Comparison of ENCODE assay signal across 11 mouse cellular contexts in genomic region chr11:100393733-100394132, GRCm38 (mm10). TPM values are rescaled to one million over a fixed set of nuclear protein-coding genes. Genes with fewer than 3 reads are reported as not detected.
DNase-seq lines count a peak whose midpoint lies in the region; ATAC-seq lines count a peak whose summit lies in the region.
"Had no signal": no experiment of that assay in that cellular context is flagged by ENCODE, and none has a peak within 500 bp of the region (broad histone marks: within the 10 kb centered on the region; RNA-seq: fewer than 3 reads in every experiment).

No protein-coding gene starts in this region.

- 0 out of 2 replicates have a peak overlapping the region, but pooled peaks have one; percentile 25 for H3K9ac ChIP-seq in heart, embryonic 14.5 days (ENCODE audit: low read length)
- H3K9ac ChIP-seq: liver, embryonic 13.5 days had no signal

- WGBS in heart, embryonic 14.5 days: 49% methylated on average over 7 of the region's 7 CpGs

- DNase-seq in cerebellum, adult 8-10 months: peak; percentile 56
- DNase-seq in cerebellum, postnatal 4 days (ENCODE audit: low spot score in 2 of 2): no peak
- peak; percentile 48 for DNase-seq in right cerebral cortex, postnatal 25 days
- DNase-seq in right cerebral cortex, postnatal 14 days: no peak
- peak; percentile 50 for DNase-seq in urinary bladder, postnatal 25 days (ENCODE audit: low spot score)
- DNase-seq in layer of hippocampus, adult 9-10 months (ENCODE audit: low spot score): no peak
- DNase-seq in c-Kit-positive CD71-positive TER-119-positive erythroid progenitor cells, embryonic 14.5 days (ENCODE audit: low spot score): no peak
- DNase-seq: adrenal gland, postnatal 25 days; kidney, postnatal 14 days; liver, embryonic 13.5 days had no signal

- no peak for ATAC-seq in heart, embryonic 14.5 days (ENCODE audit: insufficient number of reproducible peaks, insufficient read depth, low FRiP score, low read depth)

- peak overlapping the region; percentile 28 for H3K4me2 ChIP-seq in heart, embryonic 14.5 days (ENCODE audit: low read length)
- H3K4me2 ChIP-seq: liver, embryonic 13.5 days had no signal

- H3K9me3 ChIP-seq in heart, embryonic 14.5 days (ENCODE audit: control insufficient read depth, low read length): no peaks in the 10 kb centered on the region
- H3K9me3 ChIP-seq: liver, embryonic 13.5 days had no signal

- H3K4me3 ChIP-seq in heart, embryonic 14.5 days (ENCODE audit: control insufficient read depth in 1 of 2, insufficient read depth in 1 of 2, low read depth in 1 of 2, low read length in 2 of 2): no peak overlapping the region
- H3K4me3 ChIP-seq: liver, embryonic 13.5 days had no signal

- H3K36me3 ChIP-seq in heart, embryonic 14.5 days (ENCODE audit: control insufficient read depth, insufficient read depth, low read length): peaks cover 18% of the 10 kb centered on the region; the same call in 1 of the 2 replicates
- H3K36me3 ChIP-seq: liver, embryonic 13.5 days had no signal

- 0 out of 4 replicates have a peak overlapping the region, but pooled peaks of 1 of the 2 experiments have one; percentile 15 for H3K27ac ChIP-seq in heart, embryonic 14.5 days (replicated peaks in 1 of 2; ENCODE audit: control insufficient read depth in 1 of 2, insufficient read depth in 1 of 2, low read depth in 2 of 2, low read length in 2 of 2)
- H3K27ac ChIP-seq: liver, embryonic 13.5 days had no signal

- H3K4me1 ChIP-seq in heart, embryonic 14.5 days (ENCODE audit: control insufficient read depth in 2 of 2, insufficient read depth in 2 of 2, low read length in 2 of 2): peaks cover 65 to 77% of the 10 kb centered on the region in 2 experiments

- no peaks in the 10 kb centered on the region for H3K27me3 ChIP-seq in heart, embryonic 14.5 days (ENCODE audit: control insufficient read depth, insufficient read depth, low read length)

RNA-seq across cellular contexts. Expression of gene Jup, which starts 3.8 kb away (rescaled TPM):
- 117 and 118 TPM in 2 replicates for polyA plus RNA-seq in heart, embryonic 14.5 days (2014; fragmentation: Nextera tagmentation; extraction: Ambion mirVana)

RNA-seq across cellular contexts. Expression of gene P3h4, which starts 20.9 kb away (rescaled TPM):
- 54.7 and 58.1 TPM in 2 replicates for polyA plus RNA-seq in heart, embryonic 14.5 days (2014; fragmentation: Nextera tagmentation; extraction: Ambion mirVana)

RNA-seq across cellular contexts. Expression of gene Fkbp10, which starts 21.8 kb away (rescaled TPM):
- 94.5 and 95.3 TPM in 2 replicates for polyA plus RNA-seq in heart, embryonic 14.5 days (2014; fragmentation: Nextera tagmentation; extraction: Ambion mirVana)

RNA-seq across cellular contexts. Expression of gene Hap1, which starts 37.8 kb away (rescaled TPM):
- 3.4 and 4.3 TPM in 2 replicates for polyA plus RNA-seq in heart, embryonic 14.5 days (2014; fragmentation: Nextera tagmentation; extraction: Ambion mirVana)

RNA-seq across cellular contexts. Expression of gene Nt5c3b, which starts 47.9 kb away (rescaled TPM):
- polyA plus RNA-seq in heart, embryonic 14.5 days (2014; fragmentation: Nextera tagmentation; extraction: Ambion mirVana): 95.8 and 102 TPM in 2 replicates

Comparison
In these comparisons a context has a peak if more than half of its experiments do, and no peak if none do; other contexts are left out.
1. DNase-seq: peak in cerebellum, adult 8-10 months (single experiment), right cerebral cortex, postnatal 25 days (single experiment) and urinary bladder, postnatal 25 days (single experiment); none in cerebellum, postnatal 4 days (0 of 2), right cerebral cortex, postnatal 14 days (single experiment), layer of hippocampus, adult 9-10 months (single experiment) and c-Kit-positive CD71-positive TER-119-positive erythroid progenitor cells, embryonic 14.5 days (single experiment).